ENCODE assay signal across 8 mouse cellular contexts in genomic region chr8:94857346-94858173, GRCm38 (mm10). TPM values are rescaled to one million over a fixed set of nuclear protein-coding genes. Genes with fewer than 3 reads are reported as not detected.
DNase-seq lines count a peak whose midpoint lies in the region; ATAC-seq lines count a peak whose summit lies in the region.

Gene Polr2c (plus strand): TSS chr8:94857450.

- no peaks in the 10 kb centered on the region for H3K4me1 ChIP-seq in embryonic facial prominence, embryonic 14.5 days (ENCODE audit: control insufficient read depth, insufficient read depth, low read length)
- peaks cover 16% of the 10 kb centered on the region for H3K4me1 ChIP-seq in limb, embryonic 13.5 days
- H3K4me1 ChIP-seq in midbrain, embryonic 15.5 days, result peaks cover 18% of the 10 kb centered on the region

- no peaks in the 10 kb centered on the region for H3K9me3 ChIP-seq in embryonic facial prominence, embryonic 14.5 days (ENCODE audit: control insufficient read depth, low read length)
- H3K9me3 ChIP-seq in limb, embryonic 13.5 days, result no peaks in the 10 kb centered on the region
- H3K9me3 ChIP-seq in midbrain, embryonic 15.5 days, result no peaks in the 10 kb centered on the region

- peak within 1 kb of the TSS; percentile 96 for H3K4me3 ChIP-seq in embryonic facial prominence, embryonic 14.5 days (ENCODE audit: low read depth, low read length)
- H3K4me3 ChIP-seq in limb, embryonic 13.5 days, result peak within 1 kb of the TSS; percentile 99
- H3K4me3 ChIP-seq in midbrain, embryonic 15.5 days, result peak within 1 kb of the TSS; percentile 74

- H3K9ac ChIP-seq in embryonic facial prominence, embryonic 14.5 days (ENCODE audit: low read depth, low read length), result peak within 1 kb of the TSS; percentile 93
- H3K9ac ChIP-seq in limb, embryonic 13.5 days, result peak within 1 kb of the TSS; percentile 97
- H3K9ac ChIP-seq in midbrain, embryonic 15.5 days, result peak within 1 kb of the TSS; percentile 85

- peaks cover 42% of the 10 kb centered on the region for H3K36me3 ChIP-seq in embryonic facial prominence, embryonic 14.5 days (ENCODE audit: control insufficient read depth, insufficient read depth, low read length)
- peaks cover 62% of the 10 kb centered on the region for H3K36me3 ChIP-seq in limb, embryonic 13.5 days
- H3K36me3 ChIP-seq in midbrain, embryonic 15.5 days (replicated peaks), result peaks cover 23% of the 10 kb centered on the region

- H3K27me3 ChIP-seq in embryonic facial prominence, embryonic 14.5 days (replicated peaks; ENCODE audit: control insufficient read depth, insufficient read depth, low read length), result no peaks in the 10 kb centered on the region
- H3K27me3 ChIP-seq in limb, embryonic 13.5 days, result no peaks in the 10 kb centered on the region
- H3K27me3 ChIP-seq in midbrain, embryonic 15.5 days (replicated peaks), result no peaks in the 10 kb centered on the region

- ATAC-seq in embryonic facial prominence, embryonic 14.5 days (ENCODE audit: low read depth), result peak; percentile 84
- ATAC-seq in limb, embryonic 13.5 days (ENCODE audit: low FRiP score, low read depth), result peak; percentile 85
- ATAC-seq in midbrain, embryonic 15.5 days (replicated peaks), result peak; percentile 86

- peak within 1 kb of the TSS; percentile 73 for H3K4me2 ChIP-seq in embryonic facial prominence, embryonic 14.5 days (ENCODE audit: low read depth, low read length)
- H3K4me2 ChIP-seq in limb, embryonic 13.5 days (replicated peaks), result peak within 1 kb of the TSS; percentile 77
- peak within 1 kb of the TSS; percentile 61 for H3K4me2 ChIP-seq in midbrain, embryonic 15.5 days

- peak; percentile 80 for DNase-seq in 3T3-L1 (ENCODE audit: low read depth, low spot score)
- DNase-seq in adrenal gland, postnatal 4 days (ENCODE audit: low spot score in 2 of 2), result peak; percentile 83 to 85
- DNase-seq in embryonic facial prominence, embryonic 14.5 days (ENCODE audit: low spot score), result peak; percentile 87
- DNase-seq in heart, adult 8-10 months (ENCODE audit: low spot score), result peak; percentile 90
- DNase-seq in kidney, adult 9 months, result peak; percentile 89
- DNase-seq in spleen, adult 18-20 months, result peak; percentile 78 to 91

- WGBS in embryonic facial prominence, embryonic 14.5 days, result under 1% methylated on average over 58 of the region's 68 CpGs
- WGBS in limb, embryonic 13.5 days, result under 1% methylated on average over 68 of the region's 68 CpGs
- under 1% methylated on average over 67 of the region's 68 CpGs for WGBS in midbrain, embryonic 15.5 days

- H3K27ac ChIP-seq in embryonic facial prominence, embryonic 14.5 days (replicated peaks; ENCODE audit: low read depth, low read length), result peak within 1 kb of the TSS; percentile 80
- peak within 1 kb of the TSS; percentile 70 for H3K27ac ChIP-seq in limb, embryonic 13.5 days
- peak within 1 kb of the TSS; percentile 74 for H3K27ac ChIP-seq in midbrain, embryonic 15.5 days

RNA-seq across cellular contexts. Expression of gene Polr2c, which starts in this region (rescaled TPM):
- 10 to 100 TPM; 61.4 to 65.6 TPM for total RNA-seq in adrenal gland, postnatal 4 days (2021)
- 121 and 129 TPM in 2 replicates for polyA plus RNA-seq in embryonic facial prominence, embryonic 14.5 days (2014; fragmentation: Nextera tagmentation; extraction: Ambion mirVana)
- total RNA-seq in heart, adult 8-10 months (2022), result 10 to 100 TPM; 65.4 to 71.4 (median 68.7) TPM
- polyA plus RNA-seq in limb, embryonic 13.5 days (2015; fragmentation: Nextera tagmentation; extraction: Ambion mirVana), result 145 and 149 TPM in 2 replicates
- polyA plus RNA-seq in midbrain, embryonic 15.5 days (2015; fragmentation: Nextera tagmentation; extraction: Ambion mirVana), result 117 and 122 TPM in 2 replicates

Comparison
In these comparisons a context has a peak if more than half of its experiments do, and no peak if none do; other contexts are left out.
1. Peak in every context shown above with its lines: DNase-seq, ATAC-seq, H3K4me3 ChIP-seq and H3K27ac ChIP-seq.